Mouse (Mus musculus) adrenal gland, adult 2 months (tissue): Measurements from ENCODE around the gene Timp4. TPM values are rescaled to one million over a fixed set of nuclear protein-coding genes. Genes with fewer than 3 reads are reported as not detected.

Experiments
- DNase-seq: peaks from one replicate; pipeline ENCODE4 v3.0.0; 2021
- long read RNA-seq: library from polyadenylated mRNA; stranded (forward); transcript quantifications from one replicate; pipeline ENCODE4 v2.0.0, GENCODE M21; 2021
- polyA plus RNA-seq: library from polyadenylated mRNA; depleted of rRNA; stranded (reverse); fragments of >200 nt; gene quantifications from 2 replicates; pipeline ENCODE4 v1.2.3, GENCODE M21; 2012; rRNA removed
- total RNA-seq, 2 experiments: library from RNA; stranded (reverse); gene quantifications; 2 replicates each; pipeline ENCODE4 v1.2.3; 2021

The Timp4 gene
- total RNA-seq (1 to 10 TPM; 4.4 to 7.1 TPM), polyA plus RNA-seq (23.6 and 30.8 TPM in 2 replicates)
- long read RNA-seq, full-length matches to known transcripts = 7 of 13 reads
- long read RNA-seq, partial matches to known transcripts = 1 of 13 reads
- long read RNA-seq, other reads (novel, unspliced or antisense) = 5 of 13 reads

DNA sequence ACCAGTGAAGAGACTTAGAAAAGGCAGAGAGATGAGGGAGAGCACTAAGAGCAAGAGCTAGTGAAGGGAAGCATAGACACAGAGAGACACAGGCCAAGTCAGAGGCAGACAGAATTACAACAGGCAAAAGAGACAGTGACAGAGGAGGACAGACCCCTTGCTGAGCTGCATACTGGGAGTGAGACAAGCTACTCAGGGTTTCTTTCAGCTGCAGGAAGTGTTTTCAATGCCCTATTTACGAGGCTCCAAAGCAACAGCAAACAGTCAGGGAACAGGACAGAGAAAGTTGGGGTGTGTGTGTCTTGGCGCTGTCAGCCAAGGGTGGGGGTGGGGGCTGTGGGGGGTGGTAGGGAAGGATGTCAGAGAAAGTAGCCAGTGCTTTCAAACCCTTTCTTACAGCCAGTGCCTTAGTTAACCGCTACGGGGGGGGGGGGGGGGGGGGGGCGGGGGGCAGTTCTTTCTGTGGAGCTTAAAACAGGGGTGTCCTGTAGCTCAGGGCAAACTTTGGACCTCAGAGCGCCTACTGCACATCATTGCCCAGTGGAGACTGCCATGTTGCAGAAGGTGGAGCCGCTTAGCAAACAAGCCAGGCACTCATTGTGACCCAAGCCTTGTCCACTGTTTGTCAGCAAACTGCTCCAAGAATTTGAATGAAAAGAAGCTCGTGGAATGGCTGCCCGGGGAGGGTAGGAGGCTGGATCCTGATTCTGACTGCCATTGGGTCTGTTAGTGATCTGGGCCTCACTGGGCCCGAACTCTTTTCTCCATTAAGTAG, at the start of gene Timp4:
Gene Timp4, minus strand, starts transcription at position 107 of the 775 bp plus-strand sequence.
- DNase-seq = no peak

DNA sequence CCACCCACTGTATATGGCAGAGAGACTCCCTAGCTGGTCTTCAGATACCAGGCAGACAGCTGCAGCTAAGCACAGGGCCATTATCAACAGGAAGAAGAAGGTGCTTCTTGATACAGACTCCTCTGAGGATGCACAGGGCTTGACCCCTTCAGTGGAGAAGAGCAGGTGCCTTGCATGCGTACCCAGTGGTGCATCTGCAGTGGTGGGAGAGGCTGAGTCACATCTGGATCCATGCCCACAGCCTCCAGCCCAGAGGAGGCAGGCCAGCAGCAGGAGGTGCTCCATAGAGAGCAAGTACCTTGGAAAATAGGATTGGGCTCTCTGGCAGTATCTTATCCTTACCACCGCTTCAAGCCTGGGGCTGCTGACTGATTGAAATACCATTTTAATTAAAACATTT, 41.9 kb upstream of the Timp4 start:
- DNase-seq = no peak

DNA sequence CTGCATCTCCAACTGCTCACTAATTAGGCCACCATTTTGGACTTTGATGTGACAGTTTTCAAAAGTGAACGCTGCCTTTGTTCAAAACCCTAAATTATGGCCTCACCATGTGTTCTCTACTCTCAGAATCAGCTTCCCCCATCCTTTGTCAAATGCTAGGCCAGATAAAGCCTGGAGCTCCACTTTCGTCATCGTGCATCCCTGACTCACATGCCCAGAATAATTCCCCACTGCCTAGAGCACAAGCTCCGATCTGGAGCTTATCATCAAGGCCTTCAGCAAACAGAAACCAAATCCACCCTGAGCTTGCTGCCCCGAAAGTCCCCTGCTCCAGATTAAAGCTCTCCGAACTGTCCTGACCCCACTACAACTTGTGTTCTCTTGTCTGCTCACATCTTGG, 40.6 kb upstream of the Timp4 start:
- peak; percentile 37 for DNase-seq

DNA sequence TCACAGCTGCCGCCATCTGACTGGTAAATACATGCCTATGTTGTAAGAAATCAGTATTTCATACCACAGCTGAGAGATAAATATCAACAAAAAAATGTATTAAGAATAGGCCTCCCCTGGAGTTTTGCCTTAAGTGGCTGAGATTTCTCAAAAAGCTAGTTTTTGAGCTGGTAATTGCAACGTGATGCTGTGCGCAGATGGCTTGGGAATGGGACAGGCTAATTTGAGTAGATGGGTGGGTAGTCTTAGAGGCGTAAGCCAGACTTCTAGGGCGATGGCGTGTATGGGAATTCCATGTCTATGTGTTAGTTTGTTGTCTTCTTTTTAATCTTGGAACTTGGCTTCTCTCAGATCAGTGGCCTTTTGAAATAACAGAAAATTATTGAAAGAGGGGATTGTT, 39.8 kb upstream of the Timp4 start:
- no peak for DNase-seq

DNA sequence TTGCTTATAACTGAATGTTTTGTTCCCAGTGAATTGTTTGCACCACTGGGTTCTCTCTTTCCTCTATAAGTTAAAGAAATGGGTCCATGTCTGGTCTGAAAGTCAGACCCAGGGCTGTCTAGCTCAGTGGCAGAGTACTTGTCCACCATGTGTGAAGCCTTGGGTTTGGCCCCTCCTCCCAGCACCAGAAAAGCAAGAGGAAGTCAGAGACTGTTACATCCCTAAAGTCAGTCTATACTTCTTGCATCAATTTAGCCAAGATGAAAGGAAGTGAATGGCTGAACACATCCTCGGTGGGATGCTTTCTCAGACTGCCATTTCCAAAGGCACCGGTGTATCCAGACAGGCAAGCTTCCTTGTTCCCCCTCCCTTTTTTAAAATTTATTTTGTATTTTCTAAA, 39.1 kb upstream of the Timp4 start:
- no peak for DNase-seq

DNA sequence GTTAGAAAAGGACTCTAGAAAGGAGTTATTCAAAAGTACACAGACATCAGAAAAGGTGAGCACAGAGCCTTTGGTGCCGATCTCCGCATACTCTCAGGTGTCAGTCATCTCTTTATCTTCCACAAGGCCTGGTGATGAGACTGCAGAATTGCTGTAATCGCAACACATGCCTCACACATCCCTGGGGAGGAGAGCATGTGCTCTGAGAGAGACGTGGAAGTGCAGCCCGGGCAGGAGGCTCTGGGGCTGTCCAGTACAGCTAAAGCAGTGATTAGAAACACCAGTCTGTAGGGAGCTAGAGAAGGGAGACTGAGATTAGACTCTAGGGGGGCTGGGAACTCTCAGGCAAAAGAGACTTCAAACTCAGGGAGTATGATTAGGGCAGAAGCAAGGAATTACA, 38.6 kb upstream of the Timp4 start:
- DNase-seq = no peak

DNA sequence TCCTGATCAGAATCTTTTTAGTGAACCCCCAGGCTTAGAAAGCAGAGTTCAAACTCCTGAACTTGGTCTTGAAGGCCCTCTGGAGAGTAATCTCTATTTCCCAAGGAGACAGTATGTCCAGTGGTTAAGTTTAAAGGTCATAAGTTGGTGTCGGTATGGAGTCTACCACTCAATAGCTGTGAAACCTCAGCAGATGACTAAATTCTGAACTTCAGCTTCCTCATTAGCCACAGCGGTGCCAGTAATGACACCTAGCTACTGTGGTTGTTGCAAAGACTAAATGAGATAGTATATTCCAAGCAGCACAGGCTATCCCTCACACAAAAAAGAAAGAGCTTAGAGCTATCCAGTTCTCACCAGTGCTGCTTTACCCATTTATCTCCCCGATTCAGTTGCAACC, 36.2 kb upstream of the Timp4 start:
- DNase-seq = no peak

DNA sequence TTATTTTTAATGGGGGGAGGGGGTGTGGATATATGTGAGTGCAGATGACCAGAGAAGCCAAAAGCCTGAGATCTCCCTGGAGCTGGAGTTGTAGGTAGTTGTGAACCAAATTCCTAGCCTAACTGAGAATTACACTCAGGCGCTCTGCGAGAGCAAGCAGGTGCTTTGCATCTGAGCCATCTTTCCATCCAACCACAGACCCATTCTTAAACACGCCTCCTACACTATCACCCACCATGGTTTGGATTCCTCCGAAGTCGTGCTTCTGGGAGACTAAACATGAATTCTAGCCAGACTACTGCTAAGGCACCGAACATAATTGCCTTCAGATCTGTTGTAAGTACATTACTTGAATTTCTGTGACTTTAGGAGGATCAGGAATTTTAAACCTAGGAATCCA, 34.4 kb upstream of the Timp4 start:
- DNase-seq = no peak

DNA sequence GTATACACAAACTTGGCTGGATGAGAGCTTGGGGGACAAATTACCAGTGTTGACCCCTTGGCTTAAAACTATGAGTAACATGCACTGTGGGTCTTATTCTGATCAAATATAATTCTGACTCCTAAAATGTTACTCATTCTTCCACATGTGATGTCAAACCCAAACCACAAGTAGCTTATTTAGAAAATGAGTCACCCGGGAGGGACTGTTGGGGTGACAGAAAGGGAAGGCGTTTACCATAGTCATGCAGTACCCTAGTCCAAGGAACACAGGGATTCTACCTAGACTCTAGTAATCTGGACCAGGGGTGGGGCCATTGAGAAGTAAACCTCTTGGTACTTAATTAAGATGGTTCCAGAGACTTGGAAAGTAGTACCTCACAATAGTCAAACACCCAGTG, 32.1 kb upstream of the Timp4 start:
- no peak for DNase-seq

DNA sequence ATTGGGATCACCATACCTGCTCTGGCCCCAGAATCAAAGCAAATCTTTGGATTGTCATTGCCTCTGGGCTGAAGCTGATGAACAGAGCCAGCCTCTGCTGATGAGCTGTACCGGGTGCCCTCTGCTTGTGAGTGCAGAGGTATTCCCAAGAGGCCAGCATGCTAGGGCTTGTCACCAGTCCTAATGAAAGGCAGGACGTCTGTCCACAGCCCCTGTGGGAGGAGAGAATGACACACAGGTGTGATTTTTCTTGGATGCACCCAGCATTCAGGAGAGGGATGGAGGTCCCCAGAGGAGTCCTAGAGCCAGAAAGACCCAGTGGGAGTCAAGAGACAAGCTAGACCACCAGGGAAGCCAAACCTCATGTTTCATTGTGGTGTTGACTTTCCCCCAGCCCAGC, 27.6 kb upstream of the Timp4 start:
- no peak for DNase-seq

DNA sequence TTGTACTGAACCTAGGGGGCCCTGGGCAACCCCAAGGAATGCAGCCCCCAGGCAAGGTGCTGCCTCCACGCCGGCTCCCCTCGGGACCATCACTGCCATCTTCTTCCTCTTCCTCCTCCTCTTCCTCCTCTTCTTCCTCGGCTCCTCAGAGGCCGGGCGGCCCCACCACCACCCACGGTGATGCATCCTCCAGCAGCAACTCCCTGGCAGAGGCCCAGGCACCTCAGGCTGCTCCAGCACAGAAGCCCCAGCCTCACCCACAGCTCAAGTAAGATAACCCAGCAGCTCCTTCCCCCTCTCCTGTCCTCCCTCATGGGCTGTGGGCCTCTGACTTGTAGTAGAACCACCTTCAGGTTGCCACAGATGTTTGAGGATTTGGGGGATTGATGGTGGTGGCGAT, 26.1 kb upstream of the Timp4 start:
- DNase-seq = no peak

DNA sequence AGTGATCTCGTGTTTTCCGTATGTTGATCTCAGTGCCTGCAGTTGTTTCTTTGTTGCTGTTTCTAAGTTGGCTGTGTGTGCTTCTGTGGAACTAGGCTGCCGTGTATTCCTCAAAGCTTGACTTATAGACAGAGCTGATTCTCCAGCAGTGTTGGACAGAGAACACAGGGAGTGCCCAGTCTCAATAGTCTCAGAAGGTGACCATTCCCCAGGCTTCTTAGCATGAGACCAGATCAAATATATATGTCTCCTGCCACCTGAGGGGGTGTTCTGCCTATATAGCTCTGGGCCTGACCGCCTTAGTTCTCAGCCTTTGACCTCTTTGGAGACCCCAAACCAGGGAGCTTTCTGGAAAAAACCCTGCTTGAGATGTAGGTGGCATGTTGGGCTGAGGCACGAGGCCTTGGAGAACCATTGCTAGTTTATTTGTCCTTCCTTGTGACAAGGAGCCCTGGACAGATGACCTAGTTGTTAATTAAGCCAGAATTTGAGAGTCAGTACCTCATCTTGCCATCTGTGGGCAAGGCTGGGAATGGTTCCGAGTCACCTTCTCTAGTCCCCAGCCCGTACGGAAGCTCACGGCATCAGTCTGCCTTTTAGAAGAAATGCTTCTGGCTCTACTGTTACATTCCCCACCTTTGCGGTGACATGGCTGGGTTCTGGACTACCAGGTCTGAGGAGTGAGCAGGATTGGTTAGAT, 23.3 kb upstream of the Timp4 start:
- DNase-seq = no peak

DNA sequence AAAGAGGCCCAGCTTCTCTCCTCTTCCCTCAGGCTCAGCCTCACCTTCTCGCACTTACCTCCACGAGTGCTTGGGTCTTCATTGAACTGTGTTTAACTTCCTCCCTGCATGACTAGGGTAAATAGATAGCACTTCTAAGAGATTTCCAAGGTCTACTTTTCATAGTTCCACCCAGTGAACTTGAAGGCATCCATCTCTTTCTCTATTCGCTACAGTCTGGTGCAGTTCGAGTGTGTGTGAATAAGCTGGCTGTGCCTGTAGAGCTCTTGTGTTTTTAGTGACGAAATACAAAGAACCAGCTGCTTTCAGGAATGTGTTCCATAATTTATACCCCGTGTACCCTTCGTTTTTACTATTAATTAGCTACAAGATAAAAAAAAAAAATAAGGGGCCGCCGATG, 22.7 kb upstream of the Timp4 start:
- DNase-seq = no peak

DNA sequence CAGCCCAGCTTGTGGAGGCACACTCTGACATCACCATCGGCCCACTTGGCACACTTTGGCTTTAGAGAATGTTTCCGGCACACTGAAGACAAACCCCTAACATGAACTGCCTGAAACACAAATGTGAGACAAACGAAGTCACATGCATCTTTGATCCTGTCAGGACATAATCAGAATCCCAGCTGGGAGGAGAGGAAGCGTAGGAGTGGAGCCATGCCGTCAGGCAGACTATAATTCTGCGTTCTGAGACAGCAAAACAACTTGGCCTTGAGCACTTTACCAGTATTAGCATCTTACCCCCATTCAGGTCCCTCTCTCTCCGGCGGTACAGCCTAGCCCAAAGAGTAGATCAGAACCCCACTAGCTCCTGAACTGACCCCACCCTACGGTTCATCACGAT, 21.3 kb upstream of the Timp4 start:
- DNase-seq = no peak

DNA sequence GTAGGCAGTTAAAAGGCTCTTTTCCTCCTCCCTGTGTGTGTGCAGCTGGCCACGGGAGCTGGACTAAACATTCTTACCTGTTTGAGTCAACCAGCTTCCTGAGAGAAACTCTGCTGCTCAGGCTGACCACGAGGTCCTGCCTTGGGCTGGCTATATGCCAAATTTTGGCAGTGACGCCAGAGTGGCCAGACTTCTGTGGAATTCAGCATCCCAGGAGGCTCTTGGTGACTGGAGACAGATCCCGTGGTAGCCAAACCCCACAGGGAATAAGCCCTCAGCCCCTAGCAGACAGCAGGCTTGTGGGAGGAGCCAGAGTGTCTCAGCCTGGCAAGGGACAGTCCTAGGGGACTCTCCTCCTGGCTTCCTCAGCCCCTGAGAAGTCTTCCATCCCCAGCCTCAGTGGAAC, 19.9 kb upstream of the Timp4 start:
- peak; percentile 57 for DNase-seq

DNA sequence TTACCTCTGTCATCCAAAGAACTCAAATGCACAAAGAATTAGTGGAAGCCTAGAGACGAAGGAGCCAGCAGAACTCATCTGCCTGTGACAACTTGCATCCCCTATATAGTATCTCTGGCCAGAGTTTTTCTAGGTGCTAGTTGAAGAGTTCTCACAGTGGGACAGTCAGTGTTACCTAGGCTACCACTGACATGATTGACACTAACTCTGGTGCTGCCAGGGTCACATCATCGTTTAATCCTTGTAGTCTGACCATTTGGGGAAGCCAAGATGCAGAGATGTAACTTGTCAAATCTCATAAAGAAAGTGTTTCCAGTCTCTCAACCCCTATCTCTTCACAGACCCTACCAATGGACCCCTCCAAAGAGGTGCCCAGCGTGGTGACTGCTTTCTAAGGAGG, 19.3 kb upstream of the Timp4 start:
- no peak for DNase-seq

DNA sequence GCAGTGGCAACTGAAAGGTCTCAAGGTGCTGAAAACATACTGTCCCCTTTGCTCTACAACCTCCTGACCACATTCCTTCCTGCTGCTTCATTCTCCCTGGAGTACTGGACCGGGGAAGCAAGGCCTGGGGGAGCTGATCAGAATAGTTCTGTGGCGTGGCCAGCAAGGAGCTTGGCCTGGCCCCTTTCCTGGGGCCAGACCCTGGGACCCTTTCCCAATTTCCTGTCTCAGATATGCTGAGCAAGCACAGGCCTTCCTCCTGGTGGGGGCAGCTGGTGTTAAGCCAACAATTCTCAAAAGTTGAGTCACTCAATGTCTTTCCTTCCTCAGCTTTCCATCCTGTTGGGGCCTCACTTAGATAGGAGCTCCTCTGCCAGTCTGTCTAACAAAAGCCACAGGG, 18.1 kb upstream of the Timp4 start:
- DNase-seq = no peak

DNA sequence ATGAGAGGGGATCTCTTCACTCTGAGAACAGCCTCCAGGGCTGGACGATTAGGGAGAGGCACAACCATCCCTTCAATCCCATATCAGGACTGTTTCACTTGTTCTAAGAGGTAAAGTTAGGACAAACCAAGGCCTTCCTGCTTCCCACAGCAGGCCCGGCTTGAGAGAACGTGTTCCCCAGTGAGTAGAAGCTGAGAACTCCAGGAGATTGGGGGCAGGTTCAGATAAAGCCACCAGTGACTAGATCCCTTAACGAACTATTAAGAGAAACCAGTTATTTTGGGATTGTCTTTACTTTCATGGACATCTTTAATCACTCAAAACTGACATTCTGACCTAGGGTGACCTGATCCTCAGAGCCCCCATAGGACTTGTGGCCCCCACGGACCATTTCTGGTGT, 17.6 kb upstream of the Timp4 start:
- DNase-seq = no peak

DNA sequence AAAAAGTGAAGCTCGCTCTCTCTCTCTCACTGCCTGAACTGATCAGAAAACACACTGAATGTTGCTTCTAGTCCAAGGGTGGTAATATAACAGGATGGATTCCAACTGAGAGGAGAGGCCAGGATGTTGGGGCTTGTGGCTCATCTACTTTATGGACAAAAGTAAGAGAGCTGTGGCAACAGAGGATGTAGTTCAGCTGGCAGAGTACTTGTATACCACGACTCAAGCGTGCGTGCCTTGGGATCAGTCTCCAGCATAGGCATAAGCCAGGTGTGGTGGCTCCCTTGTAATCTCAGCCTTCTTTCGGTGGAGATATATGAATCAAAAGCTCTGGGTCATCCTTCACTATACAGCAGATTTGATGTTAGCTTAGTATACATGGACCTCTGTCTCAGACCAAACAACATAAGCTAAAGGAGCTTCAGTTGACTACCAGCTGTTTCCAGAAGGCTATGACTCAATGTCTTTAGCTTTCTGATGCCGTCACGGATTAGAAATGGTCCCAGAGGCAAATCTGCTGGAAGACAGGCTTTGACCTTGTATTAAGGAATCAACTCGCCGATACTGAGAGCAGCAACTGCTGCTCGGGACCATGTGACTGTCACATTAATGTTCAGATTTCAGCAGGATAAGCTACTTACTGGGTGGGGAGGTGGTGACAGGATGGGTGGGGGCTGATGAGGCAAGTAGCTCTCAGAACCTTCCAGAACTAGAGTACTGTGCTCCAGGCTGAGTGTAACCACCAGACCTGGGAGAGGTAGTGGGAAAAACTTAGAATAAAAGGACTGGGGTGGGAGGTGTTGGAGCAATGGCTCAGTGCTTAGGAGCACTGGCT, 16.8 kb upstream of the Timp4 start:
- no peak for DNase-seq

DNA sequence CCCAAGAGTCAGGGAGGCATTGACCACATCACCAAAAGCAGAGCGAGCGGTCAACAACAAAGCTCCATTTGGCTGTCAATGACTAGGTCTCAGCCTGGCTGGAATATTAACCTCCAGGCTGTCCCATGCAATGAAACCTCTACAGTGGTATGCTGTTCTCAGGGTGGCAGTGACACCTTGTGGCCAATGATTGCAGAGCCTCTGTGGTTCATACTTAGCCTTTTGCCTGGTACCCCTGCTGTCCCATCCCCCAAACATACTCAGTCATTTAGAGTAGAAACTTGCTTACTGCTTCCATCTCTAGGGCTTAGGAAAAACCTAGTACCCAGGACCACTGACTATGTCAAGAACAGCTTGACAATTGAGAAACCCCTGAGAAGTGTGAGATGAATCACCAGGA, 15.9 kb upstream of the Timp4 start:
- DNase-seq = peak; percentile 76

DNA sequence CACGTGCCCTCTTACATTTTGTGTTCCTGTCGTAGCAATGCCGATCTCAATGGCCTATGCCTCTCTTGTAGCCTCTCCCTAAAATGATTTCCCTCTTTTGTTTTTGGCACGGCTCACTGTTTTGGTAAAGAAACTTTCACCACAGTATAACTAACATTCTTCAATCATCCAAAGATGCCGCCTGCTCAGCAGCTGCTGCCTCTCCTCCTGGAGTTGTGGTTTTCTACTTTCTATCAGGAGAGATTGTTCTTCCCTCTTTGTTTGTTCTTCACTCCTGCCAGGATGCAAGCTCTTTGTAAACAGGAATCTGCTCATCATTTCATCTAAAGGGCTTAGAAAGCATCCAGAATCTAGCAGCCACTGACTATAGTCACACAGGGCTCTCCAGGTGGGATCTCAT, 14.8 kb upstream of the Timp4 start:
- no peak for DNase-seq

DNA sequence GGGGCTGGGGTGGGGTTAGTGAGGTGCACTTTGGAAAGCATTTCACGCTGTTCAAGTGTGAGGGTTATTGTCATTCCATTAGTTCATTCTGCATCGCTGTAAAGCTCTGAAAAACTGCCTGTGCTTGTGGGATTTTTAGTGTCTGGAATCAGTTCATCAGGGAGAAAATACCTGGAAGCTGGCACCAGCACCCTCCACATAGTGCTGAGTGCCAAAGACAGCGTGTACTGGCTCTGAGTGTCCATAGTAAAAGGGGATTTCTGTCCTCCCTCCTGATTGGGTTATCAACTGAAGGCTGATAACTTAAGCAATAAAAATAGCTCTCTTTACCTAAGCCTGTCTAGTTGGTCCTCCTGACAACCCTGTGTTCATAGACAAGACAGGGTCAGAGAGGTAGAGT, 8.5 kb upstream of the Timp4 start:
- DNase-seq = no peak

DNA sequence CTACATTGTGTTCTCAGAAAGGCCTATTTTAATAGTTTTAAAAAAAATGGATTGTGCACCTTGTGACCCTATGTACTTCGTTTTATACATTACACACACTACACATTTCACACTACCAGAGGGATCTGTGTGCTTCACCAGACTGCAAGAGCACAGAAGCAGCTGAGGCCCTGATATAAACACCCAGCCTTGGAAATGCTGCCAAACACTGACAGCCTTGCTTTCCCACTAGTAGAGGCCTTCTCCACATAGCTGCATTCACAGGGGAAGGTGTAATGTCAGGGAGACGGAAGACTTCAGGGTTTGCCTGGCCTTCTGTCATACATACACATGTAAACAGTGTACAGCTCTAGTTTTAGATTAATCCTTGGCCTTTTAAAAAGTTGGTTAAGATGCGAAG, 3.2 kb upstream of the Timp4 start:
- peak; percentile 26 for DNase-seq
